In genomic region chr2:161706386-161706915, GRCm38 (mm10) we compare ENCODE assay signal across 13 mouse cellular contexts.
"Had no signal": no experiment of that assay in that cellular context is flagged by ENCODE, and none has a peak within 500 bp of the region (broad histone marks: within the 10 kb centered on the region; RNA-seq: fewer than 3 reads in every experiment).

No protein-coding gene starts in this region.

- ATAC-seq: liver, postnatal 0 days; lung, postnatal 0 days; midbrain, embryonic 13.5 days; midbrain, embryonic 16.5 days had no signal

- DNase-seq: kidney, adult 9 months; kidney, postnatal 14 days; kidney, postnatal 4 days; left cerebral cortex, postnatal 4 days; liver, postnatal 0 days; lung, embryonic 14.5 days; lung, postnatal 36 days; right cerebral cortex, adult 18-20 months; thymus, adult 18-20 months; thymus, postnatal 36 days had no signal
